Mouse (Mus musculus) liver, postnatal 0 days (tissue): ENCODE data around the gene Nfib.

Experiments
- CTCF ChIP-seq: sonication (generic); IDR thresholded peaks from 2 replicates; pipeline ENCODE4 v1.5.1; 2016; ENCODE audit warnings: antibody characterized with exemption, low read depth
- EP300 ChIP-seq: IDR thresholded peaks from 2 replicates; pipeline ENCODE4 v1.6.1; 2016; ENCODE audit warnings: antibody characterized with exemption, low read depth, mild to moderate bottlenecking

- TF ChIP-seq CTCF (no peak), EP300 (no peak)
Observed at GRCm38 (mm10) chr4:82502012-82502411, 203.5 kb downstream of the Nfib start.
